Mouse (Mus musculus): ENCODE data around the gene Rnaseh2a. TPM values are rescaled to one million over a fixed set of nuclear protein-coding genes. Genes with fewer than 3 reads are reported as not detected.
A peak's percentile ranks its signal among the peaks of the same experiment; 100 is the strongest.

The Rnaseh2a gene
- total RNA-seq, 2 experiments from 2014 or later: 41.1 to 42.1 TPM

DNA sequence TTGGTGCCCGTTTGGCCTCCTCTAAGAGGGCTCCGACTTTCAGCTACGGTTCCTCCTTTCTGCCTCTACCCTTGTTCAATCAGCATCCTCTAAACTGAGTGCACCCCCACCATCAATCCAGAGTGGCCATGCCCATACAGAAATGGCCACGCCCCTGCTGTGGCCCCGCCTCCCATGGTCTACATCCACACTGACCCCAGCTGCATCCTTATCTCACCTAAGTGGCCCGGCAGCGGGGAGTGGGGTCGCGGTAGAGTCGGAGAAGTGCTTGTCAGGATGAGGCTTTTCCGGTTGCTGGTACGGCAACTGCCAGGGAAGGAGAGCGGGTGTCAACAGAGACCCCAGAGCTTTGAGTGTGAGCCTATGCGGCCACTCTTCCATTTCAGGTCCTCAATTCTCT, 34.1 kb downstream of the Rnaseh2a start:
- intact Hi-C loops (cut with DNase I): no loop called here

DNA sequence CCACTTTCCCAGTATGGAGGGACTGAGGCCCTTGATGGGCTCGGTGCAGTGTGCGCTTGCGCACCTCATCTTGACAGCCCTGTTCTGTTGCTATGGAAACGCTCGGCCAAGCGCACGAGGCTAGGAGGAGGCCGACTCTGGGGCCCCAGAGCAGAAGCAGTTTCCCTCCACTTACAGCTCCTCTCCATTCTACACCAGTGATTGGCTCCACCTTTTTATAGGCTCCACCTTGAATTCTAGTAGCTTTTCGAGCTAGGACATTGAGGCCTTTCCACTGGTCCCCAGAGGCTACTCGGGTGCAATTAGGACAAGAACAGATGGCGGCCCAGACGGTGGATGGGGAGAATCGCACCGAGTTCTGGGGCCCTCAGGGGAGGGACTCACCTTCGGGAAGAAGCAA, 34.7 kb downstream of the Rnaseh2a start:
- intact Hi-C loops (cut with DNase I): no loop called here
- DNase-seq: peak; percentile 83

More for the DNA sequence above, 34.1 kb downstream of the Rnaseh2a start:
- DNase-seq: no peak

DNA sequence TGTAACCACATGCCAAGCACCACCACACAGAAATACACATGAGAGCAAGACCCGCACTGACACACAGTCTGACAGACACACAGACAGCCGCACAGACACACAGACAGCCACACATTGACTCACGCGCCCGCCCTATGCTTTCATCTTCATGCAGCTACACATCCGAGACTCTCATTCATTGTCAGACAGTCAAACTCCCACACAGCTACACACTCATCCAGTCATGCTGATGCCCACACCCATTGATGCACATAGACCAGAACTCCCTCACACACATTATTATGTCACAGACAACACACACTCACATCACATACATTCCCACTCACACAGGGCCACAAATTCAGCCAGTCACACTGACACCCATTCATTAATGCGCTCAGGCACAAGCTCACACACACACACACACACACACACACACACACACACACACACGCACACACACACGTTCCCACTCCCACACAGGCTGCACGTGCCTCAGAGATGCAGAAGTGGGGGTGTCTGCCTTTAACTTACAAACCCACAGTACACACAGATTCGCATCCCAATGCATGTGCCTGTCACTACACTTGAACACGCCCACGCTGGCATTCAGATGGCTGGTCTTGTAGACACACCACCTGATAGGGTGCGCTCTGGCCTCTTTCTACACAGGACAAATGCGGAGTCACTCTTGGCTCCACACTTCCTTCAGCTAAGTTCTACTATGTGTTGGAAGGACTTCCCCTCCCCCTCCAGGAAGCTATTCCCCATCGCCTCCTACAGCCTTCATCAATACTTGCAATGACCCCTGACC, 35.6 kb downstream of the Rnaseh2a start:
- no peak for DNase-seq
- intact Hi-C loops (cut with DNase I): no loop called here

DNA sequence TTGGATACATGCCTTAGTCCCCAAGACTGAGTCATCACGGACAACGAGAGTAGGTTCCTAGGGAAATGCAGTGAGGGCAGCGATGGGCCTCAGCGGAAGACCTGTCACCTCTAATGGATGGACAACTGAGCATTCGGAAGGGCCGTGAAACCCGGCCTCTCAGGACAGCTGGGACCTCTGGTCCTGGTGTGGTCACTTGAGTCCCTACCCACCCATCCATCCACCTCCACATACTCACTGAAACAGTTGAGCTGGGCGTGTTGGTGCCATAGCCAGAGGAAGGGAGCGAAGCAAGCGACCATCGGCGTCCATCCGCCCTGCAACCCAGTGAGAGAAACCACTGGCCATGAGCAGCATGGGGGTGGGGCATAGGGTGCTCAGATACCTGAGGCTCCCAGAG, 39.0 kb downstream of the Rnaseh2a start:
- no peak for DNase-seq

DNA sequence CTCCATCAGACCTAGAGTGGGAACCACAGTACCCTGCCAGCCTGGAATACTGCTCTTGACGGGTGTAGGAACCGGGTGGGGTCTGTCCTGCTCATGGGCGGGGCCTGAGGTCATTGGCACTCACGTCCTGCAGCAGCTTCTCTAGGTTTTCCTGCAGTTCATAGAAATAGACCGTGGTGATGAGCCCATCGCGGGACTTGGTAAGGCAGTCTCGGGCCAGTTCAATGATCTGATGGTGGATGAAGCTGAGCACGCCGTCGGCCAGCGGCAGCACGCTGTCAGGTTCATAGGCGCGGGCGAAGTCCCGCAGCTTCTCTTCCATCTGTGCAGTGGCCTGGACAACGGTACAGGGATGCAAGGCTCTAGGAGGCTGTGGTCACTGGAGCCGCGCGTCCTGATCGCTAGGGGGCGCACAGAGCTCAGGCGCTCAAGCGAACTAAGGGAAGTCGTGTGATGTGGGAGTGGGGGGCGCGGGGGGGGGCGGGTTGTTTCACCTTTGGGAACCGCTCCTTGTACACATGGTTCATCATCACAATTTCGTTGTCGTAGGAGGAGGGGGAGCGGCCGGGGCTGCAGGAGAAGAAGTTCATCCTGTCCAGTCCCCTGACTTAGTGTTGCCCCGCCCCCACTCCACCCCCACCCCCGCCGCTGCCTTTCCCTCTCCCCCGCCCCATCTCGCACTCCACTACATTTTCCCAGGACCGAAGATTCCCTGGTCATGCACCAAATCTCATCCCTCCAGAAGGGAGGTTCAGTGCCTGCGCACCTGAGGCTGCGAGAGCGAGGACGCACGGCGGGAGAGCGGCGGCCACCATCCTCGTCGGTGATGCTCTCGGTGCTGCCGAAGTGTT, 40.9 kb downstream of the Rnaseh2a start:
- intact Hi-C loops (cut with DNase I): no loop called here
- peak; percentile 82 for DNase-seq

More for the DNA sequence above, 39.0 kb downstream of the Rnaseh2a start:
- intact Hi-C loops (cut with DNase I): no loop called here

DNA sequence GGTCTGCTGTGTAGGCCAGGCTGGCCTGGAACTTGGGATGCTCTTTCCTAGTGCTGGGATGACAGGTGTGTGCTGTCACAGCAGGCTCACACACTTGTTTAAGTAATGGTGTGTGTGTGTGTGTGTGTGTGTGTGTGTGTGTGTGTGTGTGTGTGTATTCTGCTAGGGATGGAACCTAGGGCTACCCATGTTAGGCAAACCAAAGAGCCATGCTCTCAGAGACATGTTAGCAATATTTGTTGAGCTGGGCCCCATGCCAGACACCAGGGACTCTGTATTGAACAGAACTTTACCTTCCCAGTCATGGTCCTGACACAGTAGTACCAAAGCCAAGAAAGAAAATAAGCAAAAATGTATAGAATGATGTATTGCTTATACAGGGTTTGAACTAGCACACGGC, 42.1 kb downstream of the Rnaseh2a start:
- no peak for DNase-seq
- intact Hi-C loops (cut with DNase I): no loop called here

DNA sequence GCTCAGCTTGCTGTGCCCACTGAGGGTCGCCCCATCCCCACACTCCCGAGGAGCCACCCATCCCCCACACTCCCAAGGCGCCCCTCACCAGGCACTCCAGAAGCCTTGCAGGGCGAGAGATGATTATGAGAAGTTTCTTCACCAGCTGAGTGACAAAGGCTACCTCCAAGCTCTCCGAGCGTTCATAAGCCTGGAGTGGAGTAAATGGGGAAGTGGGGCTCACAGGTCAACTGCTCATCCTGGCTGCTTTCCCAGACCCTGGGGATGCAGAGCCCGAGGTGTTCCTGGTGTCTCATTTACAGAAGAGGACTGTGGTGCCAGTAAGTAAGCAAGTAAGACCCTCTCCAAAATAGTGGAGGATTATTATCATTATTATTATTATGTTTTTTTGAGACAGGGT, 44.0 kb downstream of the Rnaseh2a start:
- intact Hi-C loops (cut with DNase I): no loop called here
- DNase-seq: no peak

DNA sequence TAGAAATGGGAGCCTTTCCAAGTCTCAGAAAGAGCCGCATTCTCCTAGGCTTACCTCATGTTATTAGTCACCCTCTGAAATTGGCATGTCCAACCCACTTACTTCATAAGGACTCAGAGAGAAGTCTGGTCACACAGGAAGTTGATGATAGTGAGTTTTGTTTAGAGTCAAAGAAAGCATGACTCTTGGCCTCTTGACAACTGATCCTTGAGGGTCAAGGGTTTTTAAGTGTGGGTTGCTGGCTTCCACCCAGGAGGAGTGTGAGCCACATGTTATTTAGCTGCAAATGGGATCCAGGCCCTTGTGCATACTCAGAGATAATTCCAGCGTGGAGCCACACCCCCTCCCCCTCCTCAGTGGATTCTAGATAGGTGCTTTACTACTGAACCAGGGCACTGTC, 48.0 kb downstream of the Rnaseh2a start:
- intact Hi-C loops (cut with DNase I): no loop called here
- DNase-seq: no peak

DNA sequence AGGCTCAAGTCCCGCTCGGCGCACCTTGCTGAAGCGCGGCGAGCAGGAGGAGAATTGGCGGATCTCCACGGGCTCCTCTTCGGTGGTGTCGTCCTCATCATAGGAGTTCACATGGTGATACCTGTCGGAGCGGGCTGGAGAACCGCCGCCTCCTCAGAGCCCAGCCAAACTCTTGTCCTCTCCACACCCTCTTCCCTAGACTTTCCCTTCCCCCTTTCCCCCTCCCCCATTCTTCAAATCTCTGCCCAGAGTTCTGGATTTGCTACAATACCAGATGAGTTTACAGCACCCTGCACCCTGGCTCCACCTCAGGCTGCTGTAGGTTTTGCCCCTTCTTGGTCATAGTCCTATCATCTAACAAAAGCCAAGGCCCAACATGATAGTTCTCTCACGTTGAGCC, 50.9 kb downstream of the Rnaseh2a start:
- intact Hi-C loops (cut with DNase I): no loop called here
- DNase-seq: no peak

DNA sequence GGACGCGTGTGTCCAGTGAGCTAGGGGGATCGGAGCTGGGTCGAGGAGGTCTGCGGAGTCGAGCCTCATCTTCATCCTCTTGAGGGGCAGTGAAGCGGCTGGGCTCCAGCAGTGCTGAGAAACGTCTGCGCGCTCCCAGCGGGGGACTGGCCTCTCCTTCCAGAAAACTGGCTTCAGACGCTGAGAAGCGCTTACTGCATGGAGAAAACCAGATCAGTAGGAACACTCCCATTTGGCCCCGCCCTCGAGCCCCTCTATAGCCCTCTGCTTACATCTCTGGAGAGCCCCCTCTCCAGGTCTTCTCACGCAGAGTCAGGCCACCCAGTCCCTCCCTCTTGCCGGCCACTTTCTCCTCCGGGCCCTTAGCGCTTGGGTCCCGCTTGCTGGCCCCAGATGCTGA, 51.8 kb downstream of the Rnaseh2a start:
- intact Hi-C loops (cut with DNase I): no loop called here
- DNase-seq: no peak

DNA sequence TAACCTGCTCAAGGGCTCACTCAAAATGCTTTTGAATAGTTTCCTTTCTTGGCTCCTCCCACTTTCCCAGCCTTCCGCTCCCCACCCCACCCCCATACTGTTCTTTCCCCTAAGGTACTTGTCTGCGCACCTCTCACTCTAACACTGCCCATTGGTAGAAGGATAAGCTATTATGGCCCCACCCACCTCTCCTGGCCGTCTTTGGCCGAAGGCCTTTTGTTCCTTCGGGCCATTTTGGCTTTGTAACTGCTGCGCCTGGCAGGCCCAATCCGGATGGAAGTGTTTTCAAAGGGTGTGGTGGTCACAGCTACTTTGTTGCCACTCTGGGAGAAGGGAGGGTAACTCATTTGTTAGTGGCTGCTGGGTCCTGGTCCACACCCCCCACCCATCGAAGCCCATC, 54.3 kb downstream of the Rnaseh2a start:
- intact Hi-C loops (cut with DNase I): no loop called here
- DNase-seq: no peak

DNA sequence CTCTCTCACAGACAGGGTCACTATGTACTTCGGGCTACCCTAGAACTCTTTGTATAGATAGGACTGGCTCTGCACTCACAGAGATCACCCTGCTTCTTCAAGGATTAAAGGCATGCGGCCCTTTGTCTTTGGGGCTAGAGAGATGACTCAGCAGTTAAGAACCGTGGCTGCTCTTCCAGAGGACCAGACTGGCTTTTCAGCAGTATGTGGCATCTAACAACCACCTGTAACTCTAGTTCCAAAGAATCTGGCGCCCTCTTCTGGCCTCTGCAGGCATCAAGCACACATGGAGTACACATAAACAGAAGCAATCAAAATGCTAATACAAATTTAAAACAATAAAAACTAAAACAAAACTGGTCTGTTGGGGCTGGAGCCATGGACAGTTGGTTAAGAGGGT, 55.6 kb downstream of the Rnaseh2a start:
- intact Hi-C loops (cut with DNase I): no loop called here
- DNase-seq: no peak

DNA sequence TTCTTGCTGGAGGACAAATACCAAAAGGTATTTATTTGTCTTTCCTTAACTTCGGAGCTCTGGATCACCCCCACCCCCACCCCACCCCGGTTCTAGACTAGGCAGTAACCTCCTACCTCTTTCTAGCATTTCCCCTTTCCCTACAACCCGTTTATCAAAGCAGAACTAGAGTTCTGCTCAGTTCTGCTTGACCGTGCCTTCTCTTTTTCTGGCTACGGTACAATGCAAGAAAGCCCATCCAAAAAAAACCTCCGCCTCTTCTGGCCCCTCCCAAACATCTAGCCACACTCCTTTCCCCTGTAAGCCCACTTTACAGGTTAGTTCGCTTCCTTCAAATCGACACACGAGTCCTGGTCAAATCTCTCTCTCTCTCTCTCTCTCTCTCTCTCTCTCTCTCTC, 56.1 kb downstream of the Rnaseh2a start:
- no peak for DNase-seq
- intact Hi-C loops (cut with DNase I): no loop called here

DNA sequence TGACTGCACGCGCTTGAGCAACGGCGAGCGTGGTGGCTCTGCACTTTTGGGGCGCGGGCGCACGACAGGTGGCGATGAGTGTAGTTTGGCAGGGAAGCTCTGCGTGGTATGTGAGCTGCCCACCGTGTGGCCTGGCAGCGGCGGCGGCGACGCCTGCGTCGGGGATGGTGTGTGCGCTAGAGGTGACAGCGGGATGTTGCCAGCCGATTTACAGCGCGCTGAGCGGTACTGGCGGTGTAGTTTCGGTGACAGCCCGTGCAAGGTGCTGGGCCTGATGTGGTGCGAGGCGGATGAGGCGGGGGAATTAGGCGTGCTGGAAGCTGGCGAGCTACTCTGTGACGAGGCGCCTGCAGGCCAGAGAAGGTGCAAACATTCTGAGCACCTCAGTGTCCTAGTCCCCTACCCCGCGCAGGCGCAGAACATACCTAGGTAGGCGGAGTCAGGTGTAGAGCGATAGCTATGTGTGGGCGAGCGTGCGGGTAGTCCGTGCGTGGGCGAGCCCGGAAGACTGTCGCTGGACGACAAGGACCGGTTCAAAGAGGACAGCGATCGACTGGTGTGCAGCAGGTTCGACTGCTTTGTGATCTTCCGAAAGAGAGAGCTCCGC, 56.6 kb downstream of the Rnaseh2a start:
- DNase-seq: peak; percentile 44

DNA sequence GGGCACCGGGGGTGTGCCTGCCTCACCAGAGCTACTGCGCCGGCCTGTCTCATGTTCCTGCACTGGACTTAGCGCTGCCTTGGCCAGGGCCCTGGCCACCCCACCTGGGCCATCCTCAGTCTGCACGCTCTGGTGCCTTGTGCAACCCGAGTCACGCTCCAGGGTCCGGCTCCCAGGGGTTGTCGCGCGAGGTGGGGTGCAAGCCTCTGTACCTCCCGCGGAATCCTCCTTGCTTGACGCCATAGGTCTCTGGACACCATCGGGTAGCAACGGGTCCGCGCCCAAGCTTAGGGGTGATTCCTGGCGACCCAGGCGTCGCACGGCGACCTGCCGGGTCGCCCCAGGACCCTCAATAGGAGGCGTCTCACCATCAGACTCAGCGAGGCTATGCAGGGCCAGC, 57.2 kb downstream of the Rnaseh2a start:
- no peak for DNase-seq
- intact Hi-C loops (cut with DNase I): no loop called here

More for the DNA sequence above, 56.6 kb downstream of the Rnaseh2a start:
- intact Hi-C loops (cut with DNase I): no loop called here

DNA sequence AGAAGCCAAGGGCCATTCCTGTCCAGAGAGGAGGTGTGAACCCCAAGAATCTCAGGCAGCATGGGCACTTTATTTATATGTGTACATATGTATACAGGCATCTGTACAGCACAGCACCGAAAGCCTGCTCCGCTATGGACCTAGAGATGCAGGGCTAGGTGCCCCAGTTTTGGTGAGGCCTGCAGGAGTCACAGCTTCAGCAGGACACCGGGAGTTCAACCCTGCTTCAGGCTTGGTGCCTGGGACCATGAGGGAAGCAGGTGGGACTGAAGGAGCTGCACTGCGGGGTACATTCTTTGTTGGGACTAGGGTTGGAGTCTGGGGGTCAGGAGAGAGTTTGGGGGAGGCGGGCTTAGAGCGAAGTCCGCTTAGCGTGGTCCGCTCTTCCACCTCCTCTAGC, 57.7 kb downstream of the Rnaseh2a start:
- no peak for DNase-seq
- intact Hi-C loops (cut with DNase I): no loop called here

DNA sequence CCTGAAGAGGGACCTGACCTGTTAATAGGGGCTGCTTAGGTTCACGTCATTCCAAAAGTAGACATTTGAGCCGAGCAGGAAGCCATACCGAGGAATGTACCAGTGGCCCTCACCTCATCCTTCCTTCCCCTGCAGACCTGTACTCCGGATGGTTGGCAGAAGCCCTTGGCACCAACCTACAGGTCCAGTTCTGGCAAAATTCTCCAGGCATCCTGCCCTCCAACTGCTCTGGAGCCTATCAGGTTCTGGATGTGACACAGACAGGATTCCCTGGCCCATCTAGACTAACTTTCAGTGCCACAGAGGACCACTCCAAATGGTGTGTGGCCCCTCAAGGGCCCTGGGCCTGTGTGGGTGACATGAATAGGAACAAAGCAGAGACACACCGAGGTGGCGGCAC, 59.0 kb downstream of the Rnaseh2a start:
- intact Hi-C loops (cut with DNase I): no loop called here
- DNase-seq: no peak

DNA sequence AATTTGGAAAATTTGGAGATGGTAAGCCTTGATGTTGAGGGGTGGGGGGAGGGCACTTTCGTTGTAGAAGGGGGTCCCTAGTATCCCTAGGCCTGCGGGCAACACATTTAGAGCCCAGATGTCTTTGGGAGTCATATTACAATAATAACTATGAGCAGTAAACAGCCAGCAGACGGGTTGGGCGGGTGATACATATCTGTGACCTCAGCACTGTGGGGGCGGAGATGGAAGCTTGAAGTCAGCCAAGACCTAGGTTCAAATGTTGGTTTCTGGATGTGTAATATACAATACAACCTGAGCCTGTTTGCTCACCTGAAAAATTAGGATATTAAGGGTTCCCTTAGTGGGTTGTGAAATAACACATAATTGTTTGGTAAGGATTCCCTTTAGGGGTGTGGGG, 59.6 kb downstream of the Rnaseh2a start:
- DNase-seq: no peak
- intact Hi-C loops (cut with DNase I): no loop called here

DNA sequence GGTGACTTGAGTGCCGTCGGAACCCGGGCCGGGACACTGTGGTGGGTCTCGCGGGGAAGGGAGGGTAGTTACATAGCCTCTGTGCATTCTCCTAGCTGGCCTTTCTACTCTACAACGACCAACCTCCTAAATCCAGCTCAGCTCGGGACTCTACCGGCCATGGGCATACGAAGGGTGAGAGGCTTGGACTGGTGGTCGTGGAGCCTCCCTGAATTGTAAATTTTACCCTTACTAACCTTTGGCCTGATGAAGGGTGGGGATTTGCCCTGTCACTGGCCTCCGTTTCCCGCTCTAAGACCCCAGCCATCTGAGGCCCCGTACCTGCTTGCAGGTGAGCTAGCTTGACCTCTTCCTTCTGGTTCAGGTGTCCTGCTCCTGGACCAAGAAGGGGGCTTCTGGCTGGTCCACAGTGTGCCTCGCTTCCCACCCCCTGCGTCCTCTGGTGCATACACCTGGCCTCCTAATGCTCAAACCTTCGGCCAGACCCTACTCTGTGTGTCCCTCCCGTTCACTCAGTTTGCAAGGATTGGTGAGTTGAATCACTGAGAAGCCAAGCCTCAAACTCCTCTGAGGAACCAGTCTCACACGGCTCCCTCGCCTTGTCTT, 60.3 kb downstream of the Rnaseh2a start:
- DNase-seq: no peak
- intact Hi-C loops (cut with DNase I): no loop called here

DNA sequence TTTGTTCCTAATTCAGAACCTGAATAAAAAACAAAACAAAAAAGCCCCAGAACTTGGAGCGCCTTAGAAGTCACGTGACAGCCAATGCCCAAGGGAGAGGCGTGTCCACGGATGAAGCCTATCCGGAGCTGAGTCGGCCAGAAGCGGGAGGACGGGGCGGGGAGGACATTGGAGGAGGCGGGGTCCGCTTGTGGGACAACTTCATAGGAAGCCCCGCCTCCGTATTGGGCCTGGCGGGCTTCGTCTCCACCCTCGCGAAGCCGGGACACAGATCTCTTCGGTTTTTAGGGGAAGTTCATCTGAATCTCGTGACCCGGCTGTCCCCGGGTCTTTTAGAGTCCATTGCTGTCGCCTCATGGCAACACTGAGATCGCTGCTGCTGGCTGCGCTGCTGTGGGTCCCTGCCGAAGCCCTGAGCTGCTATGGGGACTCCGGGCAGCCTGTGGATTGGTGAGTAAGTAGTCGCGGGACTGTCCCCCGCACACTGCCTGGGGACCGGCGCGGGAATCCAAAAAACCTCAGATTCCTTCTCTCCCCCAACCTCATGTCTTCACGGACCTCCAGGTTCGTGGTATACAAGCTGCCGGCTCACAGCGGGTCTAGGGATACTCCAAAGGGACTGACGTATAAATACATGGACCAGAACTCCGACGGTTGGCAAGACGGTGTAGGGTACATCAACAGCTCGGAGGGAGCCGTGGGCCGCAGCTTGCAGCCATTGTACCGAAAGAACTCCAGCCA, 61.0 kb downstream of the Rnaseh2a start, which contains the start of gene Dnase2a:
Gene Dnase2a, plus strand, starts transcription at position 140 of the 741 bp plus-strand sequence.
- intact Hi-C loops (cut with DNase I): no loop called here
- DNase-seq: peak; percentile 95

All from left cerebral cortex, postnatal 4 days (tissue).